Mouse (Mus musculus) forebrain, embryonic 12.5 days (tissue): ENCODE data around the gene Hspa12a. TPM values are rescaled to one million over a fixed set of nuclear protein-coding genes. Genes with fewer than 3 reads are reported as not detected.
"Not testable (repeated sequence)": the region's sequence is repeated elsewhere in the genome, so short reads cannot be mapped to it uniquely, and the experiment has no call there.

Experiments used
- ATAC-seq: fragments of 200-750 bp; cut with Nextera tagmentation; 2 replicates; pipeline ENCODE4 v1.8.0; 2017; ENCODE audit warnings: moderate TSS enrichment; ENCODE audit not compliant: low FRiP score
- H3K27ac ChIP-seq: fragments of 300-500 bp; sonication (generic); 2 replicates; pipeline ENCODE4 v1.5.1; 2016; ENCODE audit warnings: mild to moderate bottlenecking
- H3K27me3 ChIP-seq: fragments of 300-500 bp; sonication (generic); 2 replicates; pipeline ENCODE4 v1.6.1; 2016; ENCODE audit warnings: mild to moderate bottlenecking
- H3K36me3 ChIP-seq: fragments of 300-500 bp; sonication (generic); replicated peaks from 2 replicates; pipeline ENCODE4 v1.6.1; 2016; ENCODE audit warnings: mild to moderate bottlenecking
- H3K4me1 ChIP-seq: fragments of 300-500 bp; sonication (generic); 2 replicates; pipeline ENCODE4 v1.6.1; 2016
- H3K4me2 ChIP-seq: fragments of 300-500 bp; sonication (generic); 2 replicates; pipeline ENCODE4 v1.6.1; 2016; ENCODE audit warnings: mild to moderate bottlenecking, moderate library complexity
- H3K4me3 ChIP-seq: fragments of 300-500 bp; sonication (generic); replicated peaks from 2 replicates; pipeline ENCODE4 v1.5.1; 2016; ENCODE audit warnings: mild to moderate bottlenecking
- H3K9ac ChIP-seq: fragments of 300-500 bp; sonication (generic); 2 replicates; pipeline ENCODE4 v1.6.1; 2016; ENCODE audit warnings: mild to moderate bottlenecking
- H3K9me3 ChIP-seq: fragments of 300-500 bp; sonication (generic); 2 replicates; pipeline ENCODE4 v1.6.1; 2016
- WGBS: fragments of 180-500 bp; shearing (Covaris S2); methylation state at CpG from one replicate; pipeline ENCODE4 v1.1.7; 2016; 5-methylcytosine and 5-hydroxymethylcytosine counted together
- polyA plus RNA-seq: library from polyadenylated mRNA; unstranded; fragments of >200 nt; fragmentation: Nextera tagmentation; extraction: Ambion mirVana; gene quantifications from 2 replicates; pipeline ENCODE4 v1.2.1, GENCODE M21; 2016

Gene Hspa12a
- polyA plus RNA-seq, 1 experiment from 2014 or later: 17.0 TPM

GRCm38 (mm10) chr19:58903079-58903898 is 40.2 kb downstream of the Hspa12a start:
- Histone ChIP-seq H3K36me3 (no peaks in the 10 kb centered on the region), H3K4me1 (peaks cover 5% of the 10 kb centered on the region; the same call in 1 of the 2 replicates), H3K27ac (no peak overlapping the region), H3K4me3 (no peak overlapping the region; the same call in 1 of the 2 replicates), H3K27me3 (peaks cover 37% of the 10 kb centered on the region), H3K9ac (no peak overlapping the region), H3K9me3 (peaks cover 2% of the 10 kb centered on the region; the same call in 1 of the 2 replicates), H3K4me2 (peak overlapping the region; percentile 45)
- ATAC-seq: no peak
- 64% methylated on average over 7 of the region's 7 CpGs for WGBS

GRCm38 (mm10) chr19:58900471-58900870 is 43.0 kb downstream of the Hspa12a start:
- H3K9ac ChIP-seq, H3K4me2 ChIP-seq, H3K9me3 ChIP-seq, H3K4me3 ChIP-seq, H3K4me1 ChIP-seq, H3K27ac ChIP-seq, H3K36me3 ChIP-seq, ATAC-seq: not testable (repeated sequence)
- peaks cover 19% of the 10 kb centered on the region for H3K27me3 ChIP-seq
- WGBS: 89% methylated on average over 10 of the region's 10 CpGs

DNA sequence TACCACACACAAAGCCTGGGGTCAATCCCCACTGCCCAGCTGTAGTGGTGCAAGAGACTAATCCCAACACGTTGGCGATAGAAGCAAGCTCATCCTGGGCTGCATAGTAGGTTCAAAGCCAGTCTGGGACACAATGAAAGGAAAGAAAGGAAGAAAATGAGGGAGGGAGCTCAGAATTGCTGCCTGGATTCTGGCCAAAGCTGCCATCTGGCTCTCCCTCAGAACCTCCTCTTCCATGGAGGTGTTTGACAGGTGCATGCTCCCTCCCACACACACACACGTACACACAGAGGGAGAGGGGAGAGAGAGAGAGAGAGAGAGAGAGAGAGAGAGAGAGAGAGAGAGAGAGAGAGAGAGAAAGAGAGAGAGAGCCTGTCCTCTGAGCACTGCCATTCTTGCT is 47.2 kb downstream of the Hspa12a start:
- Histone ChIP-seq H3K4me2 (no peak overlapping the region), H3K36me3 (no peaks in the 10 kb centered on the region), H3K27ac (no peak overlapping the region), H3K4me1 (no peaks in the 10 kb centered on the region), H3K27me3 (no peaks in the 10 kb centered on the region), H3K9me3 (peaks cover 11% of the 10 kb centered on the region; the same call in 1 of the 2 replicates), H3K9ac (no peak overlapping the region), H3K4me3 (no peak overlapping the region)
- no peak for ATAC-seq
- 81% methylated on average over 2 of the region's 3 CpGs for WGBS

- H3K9me3 ChIP-seq: 0 out of 2 replicates have a peak, but pooled peaks cover 2% of the 10 kb centered on the region
- no peaks in the 10 kb centered on the region for H3K36me3 ChIP-seq
- no peak overlapping the region for H3K4me2 ChIP-seq
- H3K4me1 ChIP-seq: no peaks in the 10 kb centered on the region; the same call in 1 of the 2 replicates
- WGBS: 68% methylated on average over 8 of the region's 8 CpGs
- no peak overlapping the region for H3K4me3 ChIP-seq
- H3K27me3 ChIP-seq: no peaks in the 10 kb centered on the region; the same call in 1 of the 2 replicates
- no peak for ATAC-seq
- peak overlapping the region; percentile 14; the same call in 1 of the 2 replicates for H3K27ac ChIP-seq
- no peak overlapping the region for H3K9ac ChIP-seq
These were observed 54.0 kb downstream of the Hspa12a start for GRCm38 (mm10) chr19:58889306-58890038.

DNA sequence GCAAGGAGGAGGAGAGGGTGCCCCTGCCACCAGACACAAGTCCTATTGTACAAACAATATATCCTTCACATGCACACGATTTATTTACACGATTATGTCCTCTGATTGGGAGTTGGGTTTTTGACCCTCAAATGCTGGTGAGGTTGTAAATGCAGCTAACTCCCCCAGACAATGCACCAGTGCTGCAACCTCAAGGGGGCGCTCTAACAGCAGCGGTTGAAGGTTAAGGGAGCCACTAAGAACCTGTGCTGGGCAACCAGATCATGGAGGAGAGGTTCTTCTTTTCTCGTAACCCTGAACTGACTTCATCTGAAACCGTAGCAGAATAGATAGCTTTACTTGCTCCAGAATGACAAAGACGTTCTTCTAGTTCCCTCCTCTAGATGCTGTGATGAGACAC is 57.0 kb downstream of the Hspa12a start:
- Histone ChIP-seq H3K4me3 (no peak overlapping the region), H3K4me2 (no peak overlapping the region), H3K27ac (no peak overlapping the region), H3K9ac (no peak overlapping the region), H3K9me3 (no peaks in the 10 kb centered on the region), H3K27me3 (peaks cover 3% of the 10 kb centered on the region), H3K4me1 (no peaks in the 10 kb centered on the region; the same call in 1 of the 2 replicates), H3K36me3 (no peaks in the 10 kb centered on the region)
- 70% methylated on average over 7 of the region's 7 CpGs for WGBS
- no peak for ATAC-seq

DNA sequence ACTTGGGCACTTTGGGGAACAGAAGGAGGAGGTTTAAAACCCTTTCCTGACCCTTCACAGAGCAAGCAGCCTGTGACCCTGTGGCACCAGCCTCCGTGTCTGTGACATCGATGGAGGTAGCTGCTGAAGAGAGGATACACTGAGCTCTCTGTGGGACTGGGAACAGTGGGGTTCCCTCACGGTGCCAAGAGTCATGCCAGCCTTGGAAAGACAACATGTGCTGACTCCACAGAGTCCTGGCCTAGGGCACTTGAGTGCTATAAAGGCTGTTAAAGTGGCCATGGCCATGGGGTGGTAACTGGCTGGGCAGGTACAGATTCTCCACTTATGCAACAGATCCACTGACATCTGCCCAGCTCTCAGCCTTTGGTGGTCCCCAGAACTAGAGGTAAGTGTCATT is 60.0 kb downstream of the Hspa12a start:
- ATAC-seq: no peak
- Histone ChIP-seq H3K9me3 (no peaks in the 10 kb centered on the region), H3K4me3 (no peak overlapping the region), H3K4me1 (no peaks in the 10 kb centered on the region), H3K4me2 (no peak overlapping the region), H3K36me3 (no peaks in the 10 kb centered on the region), H3K27ac (no peak overlapping the region), H3K9ac (no peak overlapping the region), H3K27me3 (peaks cover 3% of the 10 kb centered on the region)
- 73% methylated on average over 3 of the region's 3 CpGs for WGBS

DNA sequence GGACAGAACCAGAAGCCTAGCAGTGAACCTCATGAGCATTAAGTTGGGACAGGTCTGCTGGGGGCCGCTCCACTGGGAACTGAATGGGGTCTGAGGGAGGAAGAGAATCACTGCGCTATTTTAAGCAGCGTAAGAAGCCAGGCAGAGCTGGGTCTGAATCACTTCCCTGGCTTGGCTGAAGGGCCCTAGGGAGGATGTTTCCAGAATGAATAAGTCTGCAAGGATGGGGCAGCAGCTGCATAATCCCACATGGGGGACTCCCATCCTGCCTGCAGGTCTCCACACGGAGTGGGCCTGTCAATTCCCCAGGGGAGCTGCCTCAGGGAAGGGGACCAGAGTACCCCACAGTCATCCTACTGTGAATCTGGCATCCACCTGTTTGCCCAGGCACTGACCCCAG is 61.1 kb downstream of the Hspa12a start:
- Histone ChIP-seq H3K4me1 (no peaks in the 10 kb centered on the region), H3K27ac (no peak overlapping the region), H3K4me2 (no peak overlapping the region), H3K27me3 (peaks cover 3% of the 10 kb centered on the region), H3K4me3 (no peak overlapping the region), H3K36me3 (no peaks in the 10 kb centered on the region), H3K9me3 (no peaks in the 10 kb centered on the region), H3K9ac (no peak overlapping the region)
- WGBS: 95% methylated on average over 4 of the region's 4 CpGs
- no peak for ATAC-seq

GRCm38 (mm10) chr19:58879330-58879957 is 64.0 kb downstream of the Hspa12a start:
- 85% methylated on average over 7 of the region's 7 CpGs for WGBS
- ATAC-seq: no peak
- H3K9me3 ChIP-seq: no peaks in the 10 kb centered on the region
- H3K27ac ChIP-seq: no peak overlapping the region
- H3K36me3 ChIP-seq: no peaks in the 10 kb centered on the region
- H3K4me3 ChIP-seq: no peak overlapping the region
- no peak overlapping the region for H3K4me2 ChIP-seq
- H3K9ac ChIP-seq: no peak overlapping the region
- H3K27me3 ChIP-seq: peaks cover 3% of the 10 kb centered on the region; the same call in 1 of the 2 replicates
- H3K4me1 ChIP-seq: no peaks in the 10 kb centered on the region

DNA sequence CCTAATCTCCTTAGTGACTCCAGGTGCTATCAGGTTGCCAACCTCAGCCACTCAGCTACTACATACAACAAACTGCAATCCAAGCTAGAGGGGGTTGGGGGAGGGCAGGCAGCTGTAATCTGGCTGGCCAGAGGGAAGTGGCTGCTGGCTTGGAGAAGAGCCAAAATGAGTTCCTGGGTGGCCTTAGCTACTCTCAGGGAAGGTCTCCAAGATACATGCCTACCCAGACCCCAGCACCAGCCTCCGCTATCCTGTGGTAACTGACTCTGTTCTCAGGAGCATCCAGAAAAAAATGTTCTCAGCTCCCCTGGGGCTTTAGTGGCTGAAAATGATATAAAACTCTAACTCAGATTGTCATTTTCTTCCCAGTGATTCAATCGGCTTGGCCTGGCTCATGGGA is 64.9 kb downstream of the Hspa12a start:
- ATAC-seq: no peak
- WGBS: 91% methylated on average over 2 of the region's 2 CpGs
- no peak overlapping the region for H3K4me3 ChIP-seq
- no peak overlapping the region for H3K27ac ChIP-seq
- H3K9me3 ChIP-seq: no peaks in the 10 kb centered on the region
- no peaks in the 10 kb centered on the region for H3K36me3 ChIP-seq
- H3K4me1 ChIP-seq: no peaks in the 10 kb centered on the region
- H3K27me3 ChIP-seq: peaks cover 3% of the 10 kb centered on the region; the same call in 1 of the 2 replicates
- no peak overlapping the region for H3K4me2 ChIP-seq
- H3K9ac ChIP-seq: no peak overlapping the region

GRCm38 (mm10) chr19:58873536-58873935 is 69.9 kb downstream of the Hspa12a start:
- Histone ChIP-seq H3K36me3 (no peaks in the 10 kb centered on the region), H3K4me2 (no peak overlapping the region), H3K9me3 (no peaks in the 10 kb centered on the region), H3K27me3 (no peaks in the 10 kb centered on the region), H3K4me3 (no peak overlapping the region), H3K4me1 (no peaks in the 10 kb centered on the region), H3K9ac (no peak overlapping the region), H3K27ac (no peak overlapping the region)
- 84% methylated on average over 3 of the region's 3 CpGs for WGBS
- no peak for ATAC-seq

- H3K27me3 ChIP-seq: no peaks in the 10 kb centered on the region
- no peak overlapping the region for H3K9ac ChIP-seq
- H3K4me3 ChIP-seq: no peak overlapping the region
- H3K9me3 ChIP-seq: no peaks in the 10 kb centered on the region
- H3K4me2 ChIP-seq: no peak overlapping the region
- ATAC-seq: no peak
- 88% methylated on average over 11 of the region's 11 CpGs for WGBS
- no peaks in the 10 kb centered on the region for H3K4me1 ChIP-seq
- H3K36me3 ChIP-seq: no peaks in the 10 kb centered on the region
- no peak overlapping the region for H3K27ac ChIP-seq
These were observed 70.8 kb downstream of the Hspa12a start for GRCm38 (mm10) chr19:58872381-58873259.
